Comparison of ENCODE assay signal across 21 mouse cellular contexts in the genomic region with DNA sequence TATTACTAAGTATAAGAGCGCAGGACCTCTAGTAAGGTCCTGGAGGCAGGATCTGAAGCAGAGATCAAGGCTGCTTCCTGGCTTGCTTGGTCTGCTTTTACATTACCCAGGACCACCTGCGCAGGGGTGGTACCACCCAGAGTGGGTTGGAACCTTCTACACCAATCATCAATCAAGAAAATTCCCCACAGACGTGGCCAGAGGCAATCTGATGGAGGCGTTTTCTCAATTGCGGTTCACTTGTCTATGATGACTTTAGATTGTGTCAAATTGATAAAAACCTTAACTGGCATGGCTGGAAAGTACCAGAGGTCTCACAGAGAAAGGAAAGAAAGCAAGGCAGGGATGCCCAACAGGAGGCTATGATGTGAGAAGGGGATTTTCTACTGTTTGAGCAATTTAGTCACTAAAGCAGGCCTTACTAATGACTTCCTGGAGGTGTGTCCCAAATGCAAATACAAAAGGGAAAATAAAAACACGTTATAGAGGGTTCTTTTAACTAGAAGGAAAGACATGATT. TPM values are rescaled to one million over a fixed set of nuclear protein-coding genes. Genes with fewer than 3 reads are reported as not detected.
DNase-seq lines count a peak whose midpoint lies in the region; ATAC-seq and TF ChIP-seq lines count a peak whose summit lies in the region.
"Had no signal": no experiment of that assay in that cellular context is flagged by ENCODE, and none has a peak within 500 bp of the region (broad histone marks: within the 10 kb centered on the region; RNA-seq: fewer than 3 reads in every experiment).

No protein-coding gene starts in this region.

- peaks cover 19 to 38% of the 10 kb centered on the region in 2 experiments for H3K4me1 ChIP-seq in CH12.LX (ENCODE audit: control insufficient read depth in 1 of 2, insufficient read depth in 2 of 2)
- peaks cover 9% of the 10 kb centered on the region for H3K4me1 ChIP-seq in midbrain, embryonic 13.5 days (replicated peaks)

- no peak overlapping the region for H3K4me2 ChIP-seq in CH12.LX (ENCODE audit: insufficient read depth, low read depth, poor library complexity, severe bottlenecking)
- H3K4me2 ChIP-seq in midbrain, embryonic 13.5 days (replicated peaks): no peak overlapping the region
- H3K4me2 ChIP-seq: embryonic facial prominence, embryonic 12.5 days; embryonic facial prominence, embryonic 15.5 days; forebrain, embryonic 15.5 days; heart, embryonic 11.5 days; hindbrain, embryonic 13.5 days had no signal

- H3K79me2 ChIP-seq in CH12.LX (replicated peaks; ENCODE audit: control insufficient read depth, extremely low read depth, insufficient read depth, poor library complexity, severe bottlenecking): no peaks in the 10 kb centered on the region

- in situ Hi-C loops in CH12.LX (cut with MboI; ENCODE audit: low pct_ligation_motif_present, low pct_unique_long_range_greater_than_20kb, low sequenced_read_pairs): no loop called here

- TF ChIP-seq POLR2A in CH12.LX (IDR thresholded peaks at IDR 0.05; ENCODE audit: low read depth, low read length): no peak

- H3K36me3 ChIP-seq in CH12.LX (replicated peaks in 1 of 2; ENCODE audit: control insufficient read depth in 1 of 2, insufficient read depth in 1 of 2, low read length in 1 of 2): no peaks in the 10 kb centered on the region
- H3K36me3 ChIP-seq in midbrain, embryonic 13.5 days: no peaks in the 10 kb centered on the region
- H3K36me3 ChIP-seq: embryonic facial prominence, embryonic 12.5 days; embryonic facial prominence, embryonic 15.5 days; forebrain, embryonic 15.5 days; hindbrain, embryonic 13.5 days had no signal

- 87% methylated on average over 6 of the region's 6 CpGs for WGBS in midbrain, embryonic 13.5 days

- H3K9ac ChIP-seq in CH12.LX (ENCODE audit: insufficient read depth, low read depth): no peak overlapping the region
- no peak overlapping the region for H3K9ac ChIP-seq in midbrain, embryonic 13.5 days (replicated peaks)
- H3K9ac ChIP-seq: embryonic facial prominence, embryonic 12.5 days; embryonic facial prominence, embryonic 15.5 days; forebrain, embryonic 15.5 days; hindbrain, embryonic 13.5 days had no signal

- TF ChIP-seq RAD21 in CH12.LX (IDR thresholded peaks at IDR 0.05; ENCODE audit: low read depth, low read length): no peak

- no peak overlapping the region for H3K27ac ChIP-seq in CH12.LX (ENCODE audit: insufficient read depth, low read depth)
- H3K27ac ChIP-seq in midbrain, embryonic 13.5 days: no peak overlapping the region
- H3K27ac ChIP-seq: embryonic facial prominence, embryonic 12.5 days; embryonic facial prominence, embryonic 15.5 days; forebrain, embryonic 15.5 days; hindbrain, embryonic 13.5 days had no signal

- dilution Hi-C loops in CH12.LX (cut with MboI; ENCODE audit: extremely low pct_ligation_motif_present, extremely low pct_unique_long_range_greater_than_20kb, low sequenced_read_pairs): no loop called here

- no peaks in the 10 kb centered on the region for H3K9me3 ChIP-seq in CH12.LX (replicated peaks; ENCODE audit: low read length)
- no peaks in the 10 kb centered on the region for H3K9me3 ChIP-seq in midbrain, embryonic 13.5 days
- H3K9me3 ChIP-seq: embryonic facial prominence, embryonic 12.5 days; embryonic facial prominence, embryonic 15.5 days; forebrain, embryonic 15.5 days; hindbrain, embryonic 13.5 days had no signal

- DNase-seq in CD4-positive, CD25-positive, alpha-beta regulatory T cell, adult 2 months (ENCODE audit: low read depth, low spot score): peak; percentile 81
- no peak for DNase-seq in CH12.LX (ENCODE audit: extremely low read depth)
- peak; percentile 90 for DNase-seq in induced T-regulatory cell, adult 2 months (ENCODE audit: low read depth)
- no peak for DNase-seq in layer of hippocampus, adult 9-10 months (ENCODE audit: low spot score)
- no peak for DNase-seq in kidney, adult 11 months
- DNase-seq: adrenal gland, adult 2 months; adrenal gland, postnatal 14 days; cerebellum, adult 11 months; cerebellum, adult 2 months; cerebellum, adult 9-11 months; cerebellum, postnatal 25 days; gastrocnemius, postnatal 25 days; heart, adult 18-20 months had no signal

- TF ChIP-seq EP300 in CH12.LX (IDR thresholded peaks at IDR 0.05; ENCODE audit: low read length): no peak

- H3K4me3 ChIP-seq in CH12.LX (replicated peaks in 1 of 3; ENCODE audit: low read depth in 2 of 3, low read length in 2 of 3, poor library complexity in 1 of 3): no peak overlapping the region
- H3K4me3 ChIP-seq in midbrain, embryonic 13.5 days (replicated peaks): no peak overlapping the region
- H3K4me3 ChIP-seq: embryonic facial prominence, embryonic 12.5 days; embryonic facial prominence, embryonic 15.5 days; forebrain, embryonic 15.5 days; hindbrain, embryonic 13.5 days had no signal

- H3K27me3 ChIP-seq in CH12.LX (replicated peaks): no peaks in the 10 kb centered on the region
- peaks cover 29% of the 10 kb centered on the region for H3K27me3 ChIP-seq in midbrain, embryonic 13.5 days

- TF ChIP-seq CTCF in CH12.LX (conservative IDR thresholded peaks at IDR 0.05 in 1 of 2, IDR thresholded peaks at IDR 0.05 in 1 of 2; ENCODE audit: low read depth in 2 of 2, low read length in 2 of 2): no peak

- ATAC-seq in midbrain, embryonic 13.5 days: no peak
- ATAC-seq: forebrain, embryonic 15.5 days; hindbrain, embryonic 16.5 days; intestine, postnatal 0 days had no signal

TF ChIP-seq in CH12.LX, 34 proteins besides CTCF, POLR2A, EP300 and RAD21:
- TF ChIP-seq ELF1 (IDR thresholded peaks at IDR 0.05; ENCODE audit: low read depth, low read length) (peak; percentile 50; the same call in 1 of the 2 replicates), USF2 (conservative IDR thresholded peaks at IDR 0.05; ENCODE audit: low read depth, low read length) (no peak)
TF ChIP-seq in CH12.LX: peak in this region for 1.

RNA-seq across cellular contexts. Expression of a gene that starts 3.4 kb away (rescaled TPM):
- 0.42 and 1.7 TPM in 2 replicates for total RNA-seq in CH12.LX (2012; rRNA removed)
- 0.04 and 0.48 TPM in 2 replicates for total RNA-seq in CH12.LX (2014; rRNA removed)
- 0.22 and 0.87 TPM in 2 replicates for polyA plus RNA-seq in CH12.LX (2012; ENCODE audit: insufficient read length, low read depth)
- 47.0 and 52.0 TPM in 2 replicates for polyA plus RNA-seq in midbrain, embryonic 13.5 days (2015; fragmentation: Nextera tagmentation; extraction: Ambion mirVana)

RNA-seq across cellular contexts. Expression of a gene that starts 51.8 kb away (rescaled TPM):
- total RNA-seq in CH12.LX (2012; rRNA removed): 49.1 and 49.6 TPM in 2 replicates
- 41.8 and 51.3 TPM in 2 replicates for total RNA-seq in CH12.LX (2014; rRNA removed)
- polyA plus RNA-seq in CH12.LX (2012; ENCODE audit: insufficient read length, low read depth): 36.6 and 41.9 TPM in 2 replicates
- 27.1 and 28.1 TPM in 2 replicates for polyA plus RNA-seq in midbrain, embryonic 13.5 days (2015; fragmentation: Nextera tagmentation; extraction: Ambion mirVana)

Comparison
In these comparisons a context has a peak if more than half of its experiments do, and no peak if none do; other contexts are left out.
1. DNase-seq: peak in CD4-positive, CD25-positive, alpha-beta regulatory T cell, adult 2 months (single experiment) and induced T-regulatory cell, adult 2 months (single experiment); none in CH12.LX (single experiment), layer of hippocampus, adult 9-10 months (single experiment) and kidney, adult 11 months (single experiment).
2. RNA of a gene that starts 3.4 kb away (polyA plus RNA-seq): 47.0 to 52.0 TPM in midbrain, embryonic 13.5 days; 0.22 to 0.87 TPM in CH12.LX; every median in the first group is over 10 times any median in the second.